Mouse (Mus musculus): ENCODE data around the gene Gatm. TPM values are rescaled to one million over a fixed set of nuclear protein-coding genes. Genes with fewer than 3 reads are reported as not detected.

The Gatm gene
- 1.8 and 3.9 TPM in 2 replicates for polyA plus RNA-seq (2012; rRNA removed; ENCODE audit: low replicate concordance)

DNA sequence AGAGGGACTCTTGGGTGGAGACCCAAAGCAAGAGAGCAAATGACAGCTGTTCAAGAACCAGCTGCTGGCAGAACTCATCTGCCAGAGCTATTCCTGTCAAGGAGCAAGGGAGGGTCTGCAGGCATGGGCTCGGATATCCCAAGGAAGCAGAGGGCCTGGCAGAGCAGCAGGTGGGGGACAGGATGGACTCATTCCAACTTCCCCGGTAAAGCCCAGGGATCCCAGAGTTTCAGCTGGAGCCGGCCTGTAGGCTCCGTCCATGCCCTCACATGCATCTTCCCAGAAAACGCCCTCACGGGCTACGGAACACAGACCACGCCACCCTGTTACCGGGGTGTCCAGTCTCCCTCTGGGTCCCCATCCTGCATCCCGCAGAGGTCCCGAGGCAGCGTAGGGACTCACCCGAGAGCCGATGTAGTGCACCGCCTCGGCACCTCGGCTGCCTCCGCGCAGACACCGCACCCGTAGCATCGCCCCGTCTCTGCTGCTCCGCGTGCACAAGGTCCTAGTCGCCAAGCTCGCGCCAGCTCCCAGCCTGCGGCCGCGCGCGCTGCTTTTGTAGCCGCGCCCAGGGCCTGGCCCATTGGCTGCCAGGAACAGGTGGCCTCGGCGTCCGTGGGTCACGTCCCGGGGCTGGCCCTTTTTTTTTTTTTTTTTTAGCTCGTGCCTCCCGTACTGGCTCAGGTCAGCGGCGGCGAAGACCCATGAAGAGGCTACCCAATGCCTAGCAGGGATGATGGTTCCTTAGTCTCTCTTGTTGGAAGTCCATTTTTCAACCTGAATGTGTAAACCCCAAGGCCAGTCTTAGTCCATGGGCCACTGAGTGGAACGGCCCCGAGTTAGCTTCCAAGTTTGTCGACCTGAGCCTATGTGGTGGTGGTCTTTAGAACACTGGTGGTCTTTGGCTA is at the start of gene Gatm:
Gatm (minus strand) TSS at position 558 of the 908 bp plus-strand sequence.

DNA sequence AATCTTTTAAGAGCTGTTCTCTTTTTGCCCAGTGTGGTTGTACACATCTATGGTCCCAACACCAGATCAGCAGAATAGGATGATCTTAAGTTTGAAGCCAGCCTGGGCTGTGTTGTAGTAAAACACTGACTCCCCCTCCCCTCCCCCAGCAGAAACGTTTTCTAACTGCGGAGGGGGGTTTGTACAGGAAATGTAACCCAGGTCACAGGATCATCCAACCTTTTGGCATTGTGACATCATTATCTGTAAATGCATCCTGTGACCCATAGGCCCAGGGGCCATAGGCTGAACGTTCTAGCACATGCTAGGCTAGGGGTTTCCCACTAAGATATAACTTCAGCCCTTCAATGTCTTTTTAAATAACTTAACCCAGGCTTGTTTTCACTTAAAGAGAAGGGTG is 25.6 kb upstream of the Gatm start, which contains the start of gene AA467197:
AA467197 (plus strand) TSS at position 301 of the 400 bp plus-strand sequence.

Other genes starting within 250 kb of the Gatm start
- gene Shf, start 242.1 kb downstream of the Gatm start, polyA plus RNA-seq (2012; rRNA removed; ENCODE audit: low replicate concordance) = 9.3 and 14.1 TPM in 2 replicates
- gene Slc28a2, start 184.8 kb downstream of the Gatm start, polyA plus RNA-seq (2012; rRNA removed; ENCODE audit: low replicate concordance) = 4.8 and 31.1 TPM in 2 replicates
- 0.71 and 4.6 TPM in 2 replicates for gene Gm14085, start 126.4 kb downstream of the Gatm start, polyA plus RNA-seq (2012; rRNA removed; ENCODE audit: low replicate concordance)
- gene AA467197, start 25.7 kb upstream of the Gatm start, polyA plus RNA-seq (2012; rRNA removed; ENCODE audit: low replicate concordance) = 3.2 and 6.9 TPM in 2 replicates
- gene Slc30a4, start 91.4 kb upstream of the Gatm start, polyA plus RNA-seq (2012; rRNA removed; ENCODE audit: low replicate concordance) = 2.9 and 3.0 TPM in 2 replicates
- 19.0 and 73.8 TPM in 2 replicates for gene Bloc1s6, start 127.2 kb upstream of the Gatm start, polyA plus RNA-seq (2012; rRNA removed; ENCODE audit: low replicate concordance)
- gene Sqor, start 153.9 kb upstream of the Gatm start, polyA plus RNA-seq (2012; rRNA removed; ENCODE audit: low replicate concordance) = 36.2 and 38.1 TPM in 2 replicates

All from duodenum, adult 2 months (tissue).